In the genomic region with DNA sequence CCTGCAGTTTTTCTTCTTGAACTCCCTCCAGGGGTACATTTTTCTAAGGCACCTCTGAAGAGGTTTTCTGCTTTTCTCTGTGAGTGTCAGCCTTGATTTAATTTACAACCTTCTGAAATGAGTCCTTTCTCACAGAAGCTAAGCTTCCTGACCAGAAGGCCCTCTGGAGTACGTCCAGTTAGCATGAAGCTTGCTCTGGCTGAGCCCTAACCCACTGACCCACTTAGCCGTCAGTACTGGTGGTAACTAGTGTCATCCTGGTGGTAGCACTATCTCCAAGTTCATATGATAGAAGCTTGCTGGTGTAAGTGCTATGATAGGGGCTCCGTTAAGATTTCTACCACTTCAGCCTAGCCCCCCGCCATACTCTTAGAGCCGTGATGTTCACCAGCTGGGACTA, we compare ENCODE assay signal across 17 mouse cellular contexts.
"Had no signal": no experiment of that assay in that cellular context is flagged by ENCODE, and none has a peak within 500 bp of the region (broad histone marks: within the 10 kb centered on the region; RNA-seq: fewer than 3 reads in every experiment).

No protein-coding gene starts in this region.

- H3K27me3 ChIP-seq: limb, embryonic 13.5 days; liver, embryonic 12.5 days; liver, embryonic 15.5 days had no signal

- H3K4me3 ChIP-seq: layer of hippocampus, adult 2 months; limb, embryonic 10.5 days; limb, embryonic 13.5 days; liver, embryonic 12.5 days; liver, embryonic 15.5 days had no signal

- H3K36me3 ChIP-seq: limb, embryonic 10.5 days; liver, embryonic 12.5 days; liver, embryonic 15.5 days had no signal

- H3K4me1 ChIP-seq: liver, embryonic 15.5 days had no signal

- H3K27ac ChIP-seq: kidney, postnatal 0 days; layer of hippocampus, adult 2 months; limb, embryonic 10.5 days; limb, embryonic 13.5 days; liver, embryonic 12.5 days; liver, embryonic 15.5 days had no signal

- H3K9me3 ChIP-seq: limb, embryonic 10.5 days; liver, embryonic 12.5 days; liver, embryonic 15.5 days had no signal

- DNase-seq: kidney, adult 9 months; layer of hippocampus, adult 9-11 months; liver; lung, adult 18-20 months; midbrain, embryonic 14.5 days; retina, postnatal 1 day; right cerebral cortex, postnatal 25 days; spleen, adult 18-20 months; thymus, adult 18-20 months; thymus, postnatal 36 days had no signal

- H3K4me2 ChIP-seq: limb, embryonic 13.5 days; liver, embryonic 12.5 days; liver, embryonic 15.5 days; midbrain, embryonic 11.5 days had no signal

- ATAC-seq: liver, embryonic 12.5 days had no signal

- H3K9ac ChIP-seq: limb, embryonic 13.5 days; liver, embryonic 12.5 days; liver, embryonic 15.5 days had no signal
